Mouse (Mus musculus) gastrocnemius, adult 18-20 months (tissue): ENCODE results near the gene Hivep2. TPM values are rescaled to one million over a fixed set of nuclear protein-coding genes. Genes with fewer than 3 reads are reported as not detected.
A peak's percentile ranks its signal among the peaks of the same experiment; 100 is the strongest.

ENCODE experiments used
- DNase-seq: peaks from one replicate; pipeline ENCODE4 v3.0.0; 2021; ENCODE audit warnings: low spot score
- total RNA-seq, 2 experiments: library from RNA; stranded (reverse); gene quantifications; 2 replicates each; pipeline ENCODE4 v1.2.3; 2021

The Hivep2 gene
- total RNA-seq, 2 experiments from 2014 or later: 47.5 to 48.3 TPM

DNA sequence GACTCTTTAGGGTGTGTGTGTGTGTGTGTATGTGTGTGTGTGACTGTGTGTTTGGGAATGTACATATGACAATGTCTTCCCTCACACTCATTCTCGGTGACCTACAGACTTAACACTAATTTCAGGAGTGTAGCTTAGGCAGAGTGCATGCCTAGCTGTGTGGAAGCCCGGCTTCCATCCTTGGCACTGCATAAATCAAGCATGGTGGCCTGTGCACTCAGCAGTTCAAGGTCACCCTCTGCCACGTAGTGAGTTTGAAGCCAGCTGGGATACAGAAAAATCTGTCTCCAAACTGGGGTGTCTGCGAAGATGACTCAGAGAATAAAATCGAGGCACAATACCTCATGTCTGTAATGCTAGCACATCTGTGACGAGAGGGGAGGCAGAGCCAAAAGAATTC lies 115.0 kb downstream of the Hivep2 start:
- DNase-seq: no peak

DNA sequence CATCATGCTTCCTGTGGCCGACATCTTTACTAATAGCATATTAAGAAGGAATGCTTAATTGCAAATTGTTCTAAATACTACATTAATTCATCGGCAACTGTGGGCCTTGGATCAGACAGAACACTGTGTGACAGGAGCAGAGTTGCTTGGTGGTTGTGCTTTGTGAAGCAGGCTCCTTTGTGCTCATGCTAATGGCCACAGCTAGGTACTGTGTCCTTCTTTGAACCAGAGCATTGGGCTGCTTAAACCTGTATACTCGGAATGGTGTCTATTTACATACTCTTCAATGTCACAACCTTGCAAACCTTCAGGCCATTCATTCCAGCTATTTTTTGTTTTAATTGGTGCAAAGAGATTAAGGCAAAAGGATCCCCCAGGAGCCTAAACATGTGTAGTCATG lies 115.9 kb downstream of the Hivep2 start:
- DNase-seq: no peak

DNA sequence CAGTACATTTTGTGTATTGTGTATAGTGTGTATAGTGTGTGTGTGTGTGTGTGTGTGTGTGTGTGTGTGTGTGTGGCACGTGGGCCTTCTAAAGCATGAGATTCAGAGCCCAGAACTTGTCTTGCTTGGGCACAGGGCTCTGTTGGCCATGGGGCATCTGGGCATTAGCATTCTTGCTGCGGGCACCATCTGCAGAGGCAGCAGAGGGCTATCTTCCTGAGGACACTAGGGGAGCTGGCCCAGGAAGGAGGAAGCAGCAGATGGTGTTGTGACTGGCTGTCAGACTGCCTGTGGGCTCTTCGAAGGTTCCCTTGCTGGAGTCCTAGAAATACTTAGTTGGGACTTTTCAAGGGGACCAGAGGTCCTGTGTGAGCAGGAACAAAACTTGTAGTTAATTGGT lies 116.4 kb downstream of the Hivep2 start:
- no peak for DNase-seq

DNA sequence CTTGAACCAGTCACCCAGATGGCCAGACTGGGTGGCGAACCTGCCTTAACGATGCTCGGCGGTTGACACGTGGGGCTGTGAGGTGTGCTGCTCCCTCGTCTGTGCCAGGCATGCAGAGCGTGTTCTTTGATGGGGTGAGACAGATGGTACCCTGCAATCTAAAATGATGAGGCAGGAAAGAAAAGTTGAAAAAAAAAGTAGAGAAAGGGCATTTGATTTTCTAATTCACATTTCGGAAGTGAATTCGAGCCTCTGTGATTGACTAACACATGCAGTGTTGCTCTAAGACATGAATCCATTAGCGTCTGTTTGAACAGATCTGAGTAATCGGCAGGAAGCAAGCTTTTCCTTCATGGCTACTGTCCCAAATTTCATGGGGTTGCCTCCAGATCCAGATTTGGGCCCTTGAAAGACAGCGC lies 119.4 kb downstream of the Hivep2 start:
- no peak for DNase-seq

DNA sequence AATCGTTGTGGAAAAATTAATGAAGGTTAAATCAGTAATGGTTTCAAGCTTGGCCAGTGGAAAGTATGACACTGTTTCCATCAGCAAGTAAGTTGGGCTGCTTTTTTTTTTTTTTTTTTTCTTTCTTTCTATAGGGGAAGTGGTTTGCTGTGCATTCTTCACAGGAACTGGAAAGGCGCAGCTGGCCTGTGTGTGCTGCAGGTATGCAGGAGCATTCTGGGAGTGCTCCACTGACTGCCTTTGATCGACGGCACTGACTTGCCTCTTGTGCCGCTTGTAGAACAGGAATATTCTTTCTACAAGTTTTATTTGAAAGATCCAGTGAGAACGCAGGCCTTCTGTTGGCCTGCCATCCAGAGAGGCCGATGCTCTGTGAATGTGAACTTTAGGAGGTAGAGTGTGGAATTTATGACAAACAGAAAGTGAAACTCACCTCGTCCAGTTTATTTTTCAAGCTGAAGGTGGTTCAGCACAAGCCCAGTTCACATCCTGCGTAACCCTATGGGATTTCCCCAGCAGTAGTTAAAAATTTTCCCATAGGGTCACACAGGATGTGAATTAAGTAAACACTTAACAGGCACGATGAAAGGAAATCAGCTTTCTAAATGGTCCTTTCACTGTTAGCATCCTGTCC lies 120.1 kb downstream of the Hivep2 start:
- DNase-seq: no peak

DNA sequence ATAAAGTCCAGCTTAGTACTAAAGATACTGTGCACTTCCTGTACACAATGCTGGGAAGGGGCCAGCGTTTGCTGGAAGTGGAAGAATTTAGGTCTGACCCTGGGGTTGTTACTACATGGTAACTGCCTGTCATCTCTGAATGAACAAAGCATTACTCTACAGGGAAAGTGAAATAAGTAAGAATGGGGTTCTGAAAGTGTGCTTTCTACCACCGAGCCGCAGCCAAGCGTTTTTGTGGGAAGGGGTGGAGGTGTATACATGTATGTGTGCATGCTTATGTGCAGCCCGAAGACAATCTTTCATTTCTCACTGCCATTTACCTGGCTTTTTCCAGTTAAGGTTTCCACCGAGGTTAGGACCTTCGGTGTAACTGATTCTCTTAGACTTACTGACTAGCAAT lies 121.4 kb downstream of the Hivep2 start:
- no peak for DNase-seq

DNA sequence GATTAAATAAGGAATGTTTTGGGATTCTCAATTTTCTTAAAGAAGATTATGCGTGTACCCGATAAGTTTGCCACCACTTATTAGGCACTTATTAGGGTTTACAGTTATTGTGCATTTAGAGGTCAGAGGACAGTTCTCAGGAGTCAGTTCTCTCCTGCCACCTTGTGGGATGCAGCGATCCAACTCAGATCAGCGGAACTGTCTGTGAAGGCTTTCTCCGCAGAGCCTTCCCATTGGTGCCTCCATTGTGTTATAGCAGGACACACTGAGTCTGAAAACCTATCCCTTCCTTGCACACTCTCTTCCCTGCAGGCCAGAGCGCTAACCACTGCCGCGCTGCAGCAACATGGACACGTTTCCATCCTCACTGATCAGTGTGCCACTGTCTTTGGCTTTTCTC lies 123.6 kb downstream of the Hivep2 start:
- DNase-seq: peak; percentile 35

DNA sequence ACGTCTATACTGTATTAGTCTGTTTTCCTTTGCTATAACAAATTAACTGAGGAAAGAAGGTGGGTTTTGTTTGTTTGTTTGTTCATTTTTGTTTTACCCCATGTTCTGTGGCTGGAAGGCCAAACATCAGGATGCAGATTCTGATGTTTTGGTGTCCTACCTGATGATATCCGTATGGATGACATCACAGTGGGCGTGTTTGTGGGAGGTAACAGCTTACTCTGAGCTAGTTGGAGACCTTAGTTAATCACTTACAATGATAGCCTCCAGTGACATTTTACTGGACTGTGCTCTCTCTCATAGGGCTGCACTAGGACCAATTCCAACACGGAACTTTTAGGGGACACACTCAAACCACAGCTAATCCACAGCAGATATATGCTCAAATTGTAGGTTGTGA lies 128.2 kb downstream of the Hivep2 start:
- DNase-seq: no peak

DNA sequence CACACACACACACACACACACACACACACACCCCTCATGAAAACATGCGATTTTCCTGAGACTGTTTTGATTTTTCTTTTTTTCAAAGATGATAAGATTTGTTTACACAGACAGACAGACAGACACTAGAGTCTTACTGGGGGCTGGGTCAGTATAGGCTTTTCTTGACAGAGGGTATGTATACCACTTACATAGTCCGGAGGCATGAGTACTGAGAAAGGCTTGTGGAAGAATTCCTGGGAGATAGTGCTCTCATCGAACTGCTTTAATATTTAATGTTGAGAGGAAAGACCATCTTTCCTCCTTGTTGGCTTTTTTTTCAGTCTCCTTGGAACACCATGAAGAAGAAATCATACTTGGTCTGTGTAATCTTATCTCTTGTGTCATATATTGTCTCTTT lies 130.2 kb downstream of the Hivep2 start:
- DNase-seq: no peak

DNA sequence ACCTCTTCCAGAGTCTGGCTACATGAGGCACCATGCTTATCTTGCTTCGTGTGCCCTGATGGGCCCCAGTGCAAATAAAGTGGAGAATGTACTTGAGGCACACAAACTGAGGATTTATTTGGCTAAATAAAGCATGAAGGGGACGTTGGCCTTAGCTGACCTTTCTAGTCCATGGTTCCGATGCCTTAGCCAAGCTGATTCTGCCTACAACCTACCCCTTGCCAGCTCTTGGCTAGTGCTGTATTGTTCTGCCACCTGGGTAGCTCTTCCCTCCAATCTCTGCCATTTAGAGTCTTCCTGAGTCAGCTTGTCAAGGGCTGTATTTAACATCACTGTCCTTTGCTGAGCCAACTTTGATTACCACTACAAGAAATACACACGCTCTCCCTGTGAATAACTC lies 133.3 kb downstream of the Hivep2 start:
- DNase-seq: no peak

DNA sequence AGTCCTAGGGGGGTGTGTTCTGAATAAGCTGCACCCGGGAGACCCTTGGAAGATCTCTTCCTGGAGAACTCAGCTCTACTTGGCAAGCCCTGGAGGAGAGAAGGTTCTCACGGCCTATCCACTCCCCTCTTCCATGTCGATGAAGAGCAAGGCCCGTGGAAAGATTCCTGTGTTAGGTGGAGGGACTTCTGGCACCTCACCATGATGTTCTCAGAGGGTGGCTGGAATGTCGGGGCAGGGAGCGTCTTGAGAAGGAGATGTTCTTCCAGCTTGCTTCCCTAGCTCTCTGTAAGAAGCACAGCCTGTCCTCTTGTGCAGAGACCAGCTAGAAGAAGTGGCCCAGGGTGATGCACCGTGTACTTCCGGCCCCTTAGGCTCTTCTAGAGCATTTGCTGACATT lies 134.2 kb downstream of the Hivep2 start:
- peak; percentile 72 for DNase-seq

DNA sequence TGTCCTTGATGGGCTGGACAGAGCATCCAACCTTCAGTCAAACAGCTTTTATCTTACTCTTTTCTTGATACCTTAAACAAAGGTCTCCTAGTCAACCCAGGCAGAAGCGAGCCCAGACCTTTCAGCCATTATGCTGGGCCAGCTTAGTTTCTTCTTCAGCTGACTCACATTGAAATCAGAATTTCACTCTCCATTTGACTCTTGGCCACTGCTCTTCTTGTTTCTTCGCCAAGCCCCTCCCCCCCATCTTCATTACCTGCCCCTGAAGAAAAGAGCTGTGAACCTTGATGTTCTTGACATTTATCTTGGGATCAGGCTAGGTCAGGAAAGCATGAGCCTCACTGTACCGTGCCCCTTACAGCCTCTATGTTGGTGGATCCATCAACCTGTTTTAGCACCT lies 135.0 kb downstream of the Hivep2 start:
- no peak for DNase-seq

DNA sequence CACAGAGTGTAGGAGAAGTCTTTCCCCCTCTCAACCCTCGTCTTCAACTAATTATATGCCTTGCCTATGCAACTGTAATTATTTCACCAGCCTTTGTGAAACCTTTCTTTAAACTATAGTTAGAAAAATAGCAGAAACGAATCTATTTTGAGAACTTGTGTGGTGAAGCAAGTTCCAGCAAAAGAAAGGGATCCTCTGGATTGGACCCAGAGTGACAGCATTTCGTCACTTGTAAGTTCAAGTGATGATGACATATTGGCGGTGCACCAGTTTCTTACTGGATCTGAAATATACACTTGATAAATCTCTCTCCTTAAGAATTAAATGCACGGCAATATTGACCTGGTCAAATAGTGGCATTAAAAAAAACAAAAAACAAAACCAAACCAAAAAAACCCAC lies 136.1 kb downstream of the Hivep2 start:
- peak; percentile 50 for DNase-seq

DNA sequence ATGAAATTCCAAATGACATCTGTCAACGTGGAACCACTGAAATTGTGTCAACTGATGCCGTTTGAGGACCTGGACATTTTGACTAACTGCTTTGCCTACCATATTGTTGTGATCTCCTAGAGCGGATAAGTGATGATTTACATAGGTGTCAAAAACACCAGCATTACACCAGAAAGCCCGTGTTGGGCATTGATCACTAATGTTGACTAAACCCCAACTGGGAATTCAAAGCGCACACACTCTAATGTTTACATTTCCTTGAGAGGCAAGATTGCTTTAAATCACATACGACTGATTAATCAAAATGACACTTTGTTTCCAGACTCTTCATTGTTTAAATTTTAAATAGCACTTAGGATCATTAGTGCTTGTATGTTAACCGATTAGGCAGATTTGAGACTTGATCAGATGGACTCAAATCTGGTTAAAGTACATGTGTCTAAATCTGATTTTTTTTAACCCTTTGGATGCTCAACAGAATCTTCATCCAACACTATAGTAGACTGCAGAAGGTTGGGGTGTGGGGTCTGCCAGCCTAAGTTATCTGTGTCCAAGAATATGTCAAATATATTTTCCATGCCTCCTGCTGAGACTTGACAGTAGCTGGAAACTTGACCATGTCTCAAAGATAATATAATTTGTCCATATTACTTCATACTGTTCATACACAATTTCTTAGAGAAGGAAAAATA lies 142.3 kb downstream of the Hivep2 start:
- no peak for DNase-seq

DNA sequence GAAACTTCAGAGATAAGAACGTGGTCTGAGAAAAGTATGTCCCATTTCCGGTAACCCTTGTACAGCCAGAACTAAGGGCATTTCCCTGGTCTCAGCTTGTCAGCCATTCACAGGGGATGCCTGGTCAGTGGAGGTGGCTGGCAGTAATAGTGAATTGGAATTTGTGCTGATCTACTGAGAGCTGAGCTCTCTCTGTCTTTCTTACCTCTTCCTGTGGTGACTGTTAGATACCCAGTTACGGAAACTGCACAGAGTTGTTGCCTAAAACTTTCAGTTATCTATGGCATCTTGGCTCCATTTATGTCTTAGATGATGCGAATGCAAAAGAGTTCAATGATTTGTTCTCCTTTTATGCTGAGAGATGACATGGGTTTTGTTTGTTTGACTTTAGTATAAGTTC lies 150.0 kb downstream of the Hivep2 start:
- no peak for DNase-seq

DNA sequence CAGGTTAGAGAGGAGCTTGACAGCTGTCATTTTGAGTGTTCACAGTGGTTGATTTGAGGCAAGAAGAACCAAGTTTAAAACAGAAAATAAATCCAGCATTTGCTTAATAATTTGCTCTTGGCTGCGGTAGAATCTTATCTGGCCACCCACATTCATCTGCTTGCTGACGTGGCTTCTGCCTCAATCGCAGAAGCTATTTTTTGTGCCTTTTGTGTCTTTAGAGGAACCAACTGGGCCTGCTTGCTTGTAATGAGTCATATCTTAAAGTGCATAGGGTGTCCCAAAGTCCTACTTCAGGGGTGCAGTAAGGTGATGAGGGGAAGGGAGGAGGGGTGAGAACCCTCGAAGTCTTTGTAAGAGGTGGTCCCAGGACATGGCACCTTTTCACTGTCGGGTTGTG lies 151.1 kb downstream of the Hivep2 start:
- DNase-seq: no peak

DNA sequence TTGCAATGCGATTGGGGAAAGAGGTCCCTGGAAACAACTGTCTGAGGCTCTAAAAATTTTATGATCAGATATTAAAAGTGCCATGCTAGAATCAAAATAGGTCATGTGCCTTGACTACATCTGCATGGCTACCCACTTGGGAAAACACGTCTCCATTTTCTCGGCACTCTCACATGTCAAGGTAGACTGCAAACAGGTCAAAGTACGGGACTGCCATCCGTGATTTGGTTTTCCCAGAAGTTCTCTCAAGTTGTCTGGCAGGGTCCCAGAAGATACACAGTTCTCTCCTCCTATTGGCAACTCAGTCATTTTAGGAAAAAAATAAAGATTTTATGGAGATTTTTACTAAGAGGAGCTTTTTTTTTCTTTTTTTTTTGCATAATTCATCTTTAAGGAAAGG lies 153.3 kb downstream of the Hivep2 start:
- no peak for DNase-seq

DNA sequence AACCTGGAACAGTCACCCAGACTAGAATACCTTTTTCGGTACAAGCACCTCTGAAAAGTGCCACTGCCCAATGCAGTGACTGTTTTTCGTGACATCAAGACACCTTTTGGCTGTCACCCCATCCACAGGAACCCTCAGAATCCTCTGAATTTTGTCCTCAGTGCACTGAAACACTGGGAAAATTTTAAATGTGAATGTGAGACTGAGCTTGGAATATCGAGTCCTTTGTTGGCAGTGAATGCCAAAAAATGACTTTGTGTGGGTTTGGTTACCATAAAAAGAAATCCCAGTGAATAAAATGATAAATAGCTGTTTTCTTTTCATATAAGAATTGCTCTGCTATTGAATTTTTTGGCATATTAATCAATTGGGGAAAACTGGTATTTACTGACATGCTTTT lies 154.6 kb downstream of the Hivep2 start:
- DNase-seq: no peak

DNA sequence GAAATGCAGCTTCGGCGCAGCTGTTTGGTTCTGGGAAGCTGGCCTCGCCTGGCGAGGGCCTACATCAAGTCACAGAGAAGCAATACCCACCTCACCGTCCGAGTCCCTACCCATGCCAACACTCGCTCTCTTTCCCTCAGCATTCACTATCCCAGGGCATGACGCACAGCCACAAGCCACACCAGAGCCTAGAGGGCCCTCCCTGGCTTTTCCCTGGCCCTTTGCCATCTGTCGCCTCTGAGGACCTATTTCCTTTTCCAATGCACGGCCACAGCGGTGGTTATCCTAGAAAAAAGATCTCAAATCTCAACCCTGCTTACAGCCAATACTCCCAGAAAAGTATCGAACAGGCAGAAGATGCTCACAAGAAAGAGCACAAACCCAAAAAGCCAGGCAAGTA lies 162.0 kb downstream of the Hivep2 start:
- no peak for DNase-seq

DNA sequence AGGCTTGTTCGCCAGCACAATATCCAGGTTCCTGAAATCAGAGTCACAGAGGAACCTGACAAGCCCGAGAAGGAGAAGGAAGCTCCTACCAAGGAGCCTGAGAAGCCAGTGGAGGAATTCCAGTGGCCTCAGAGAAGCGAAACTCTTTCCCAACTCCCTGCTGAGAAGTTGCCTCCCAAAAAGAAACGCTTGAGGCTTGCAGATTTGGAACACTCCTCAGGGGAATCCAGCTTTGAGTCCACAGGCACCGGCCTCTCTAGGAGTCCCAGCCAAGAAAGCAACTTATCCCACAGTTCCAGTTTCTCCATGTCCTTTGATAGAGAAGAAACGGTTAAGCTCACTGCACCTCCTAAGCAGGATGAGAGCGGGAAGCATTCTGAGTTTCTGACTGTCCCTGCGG lies 164.4 kb downstream of the Hivep2 start:
- DNase-seq: peak; percentile 61

DNA sequence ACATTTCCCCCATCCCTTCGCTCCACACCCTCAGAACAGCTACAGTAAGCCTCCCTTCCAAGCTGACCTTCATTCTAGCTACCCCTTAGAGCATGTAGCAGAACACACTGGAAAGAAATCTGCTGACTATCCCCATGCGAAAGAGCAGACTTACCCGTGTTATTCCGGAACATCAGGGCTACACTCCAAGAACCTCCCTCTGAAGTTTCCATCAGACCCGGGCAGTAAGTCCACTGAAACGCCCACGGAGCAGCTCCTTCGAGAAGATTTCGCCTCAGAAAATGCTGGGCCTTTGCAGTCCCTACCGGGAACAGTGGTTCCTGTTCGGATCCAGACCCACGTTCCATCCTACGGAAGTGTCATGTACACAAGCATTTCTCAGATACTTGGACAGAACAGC lies 165.4 kb downstream of the Hivep2 start:
- peak; percentile 59 for DNase-seq

DNA sequence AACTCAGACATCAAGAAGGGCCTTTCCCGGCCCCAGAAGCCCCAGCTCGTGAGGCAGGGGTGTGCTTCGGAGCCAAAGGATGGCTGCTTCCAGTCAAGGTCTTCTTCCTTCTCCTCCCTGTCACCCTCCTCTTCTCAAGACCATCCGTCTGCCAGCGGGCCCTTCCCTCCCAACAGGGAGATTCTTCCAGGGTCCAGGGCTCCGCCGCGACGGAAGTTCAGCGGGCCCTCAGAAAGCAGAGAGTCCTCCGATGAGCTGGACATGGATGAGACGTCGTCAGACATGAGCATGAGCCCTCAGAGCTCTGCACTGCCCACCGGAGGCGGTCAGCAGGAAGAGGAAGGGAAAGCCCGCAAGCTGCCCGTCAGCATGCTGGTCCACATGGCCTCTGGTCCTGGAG lies 166.2 kb downstream of the Hivep2 start:
- DNase-seq: no peak

DNA sequence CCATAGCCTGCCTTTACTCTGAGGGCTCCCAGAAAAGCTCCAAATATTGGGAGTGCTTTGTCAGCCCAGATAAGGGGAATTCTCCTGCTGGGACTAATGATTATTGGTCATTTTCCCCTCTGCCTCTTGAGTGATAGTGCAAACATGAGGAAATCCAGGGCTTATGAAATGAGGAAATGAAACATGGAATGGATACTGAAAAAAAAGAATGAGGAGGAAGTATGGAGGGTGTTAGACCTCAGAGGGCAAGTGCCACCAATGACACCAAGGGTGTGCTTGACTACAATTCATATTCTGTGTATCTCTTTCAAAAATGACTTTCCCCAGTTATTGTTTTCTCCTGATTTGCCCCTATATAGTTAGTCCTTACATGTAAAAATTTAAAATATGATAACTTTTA lies 167.1 kb downstream of the Hivep2 start:
- no peak for DNase-seq

DNA sequence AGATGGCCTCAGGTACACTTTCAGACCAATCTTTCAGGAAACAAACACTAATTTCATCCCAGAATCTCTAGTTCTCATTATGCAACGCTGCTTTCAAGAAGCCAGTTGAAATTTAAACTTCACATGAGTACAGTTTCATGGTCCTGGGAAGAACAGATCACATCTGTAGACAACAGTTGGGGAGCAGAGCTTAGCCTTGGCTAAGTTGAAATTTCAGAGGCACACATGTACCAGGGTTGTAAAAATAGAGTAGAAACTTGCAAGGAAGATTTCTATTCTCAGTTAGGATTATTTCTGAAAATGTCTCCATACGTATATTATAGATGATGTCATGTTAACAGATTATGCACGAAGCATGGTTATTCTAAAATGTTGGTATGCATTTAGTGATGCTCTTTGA lies 172.8 kb downstream of the Hivep2 start:
- DNase-seq: no peak
